Mouse (Mus musculus) ES-E14 (cell line): ENCODE results near the gene Icam1. TPM values are rescaled to one million over a fixed set of nuclear protein-coding genes. Genes with fewer than 3 reads are reported as not detected.

Experiments used
- DNase-seq: peaks from one replicate; pipeline ENCODE4 v3.0.0-alpha.2; 2013; ENCODE audit warnings: low read depth, low spot score
- H3K27ac ChIP-seq: 2 replicates; pipeline ENCODE4 v1.5.1; 2012; ENCODE audit warnings: low read depth, mild to moderate bottlenecking, low read length, moderate library complexity, mixed read lengths; ENCODE audit not compliant: poor library complexity, insufficient read depth, severe bottlenecking
- H3K36me3 ChIP-seq: 2 replicates; pipeline ENCODE4 v1.6.1; 2012; ENCODE audit warnings: mild to moderate bottlenecking, low read length, moderate library complexity, mixed read lengths; ENCODE audit not compliant: control insufficient read depth, poor library complexity, insufficient read depth, severe bottlenecking
- H3K4me1 ChIP-seq, 2 experiments: fragments of 150-350 bp in 1 of 2; sonication (generic) in 1 of 2; 2 replicates each; pipeline ENCODE4 v1.6.1; 2012; ENCODE audit warnings: low read length in 2 of 2, mild to moderate bottlenecking in 1 of 2, mixed read lengths in 1 of 2; ENCODE audit not compliant: control insufficient read depth in 2 of 2, insufficient read depth in 2 of 2, poor library complexity in 1 of 2
- H3K4me3 ChIP-seq, 2 experiments: fragments of 150-350 bp in 1 of 2; sonication (generic) in 1 of 2; 2 replicates each; pipeline ENCODE4 v1.5.1; 2012; ENCODE audit warnings: low read length in 2 of 2, low read depth in 1 of 2, mild to moderate bottlenecking in 1 of 2, mixed read lengths in 1 of 2; ENCODE audit not compliant: insufficient read depth in 1 of 2, poor library complexity in 1 of 2, severe bottlenecking in 1 of 2
- H3K9ac ChIP-seq: 2 replicates; pipeline ENCODE4 v1.6.1; 2012; ENCODE audit warnings: low read depth, mild to moderate bottlenecking, low read length, mixed read lengths; ENCODE audit not compliant: poor library complexity, insufficient read depth, severe bottlenecking
- H3K9me3 ChIP-seq: fragments of 150-350 bp; sonication (generic); 2 replicates; pipeline ENCODE4 v1.6.1; 2012; ENCODE audit warnings: low read depth, mild to moderate bottlenecking, low read length; ENCODE audit not compliant: control insufficient read depth, insufficient read depth
- CHD2 ChIP-seq: IDR thresholded peaks from 2 replicates; pipeline ENCODE4 v1.6.1; 2014; ENCODE audit warnings: mild to moderate bottlenecking, low read depth, low read length, inconsistent platforms
- HCFC1 ChIP-seq: IDR thresholded peaks from 2 replicates; pipeline ENCODE4 v1.6.1; 2012; ENCODE audit warnings: low read length, inconsistent platforms, borderline replicate concordance; ENCODE audit not compliant: insufficient read depth
- MAFK ChIP-seq: IDR thresholded peaks from 2 replicates; pipeline ENCODE4 v1.6.1; 2014; ENCODE audit warnings: mild to moderate bottlenecking, low read depth, low read length, inconsistent platforms; ENCODE audit not compliant: insufficient read depth
- ZC3H11A ChIP-seq: IDR thresholded peaks from 2 replicates; pipeline ENCODE4 v1.6.1; 2012; ENCODE audit warnings: low read depth, mild to moderate bottlenecking, inconsistent platforms, low read length, borderline replicate concordance
- ZNF384 ChIP-seq: IDR thresholded peaks from 2 replicates; pipeline ENCODE4 v1.6.1; 2012; ENCODE audit warnings: low read depth, low read length, inconsistent platforms
- in situ Hi-C, 2 experiments: fragments of 600-800 bp; cut with MboI; formaldehyde crosslinking; loops; one replicate each; pipeline ENCODE4 v1.15.1; 2025; ENCODE audit warnings: low sequenced_read_pairs in 2 of 2, inconsistent platforms in 1 of 2; ENCODE audit not compliant: unreplicated experiment in 2 of 2
- total RNA-seq: library from RNA; depleted of rRNA; stranded (reverse); fragments of 300-350 nt; gene quantifications from 2 replicates; pipeline ENCODE4 v1.2.3, GENCODE M21; 2012

Gene Icam1
- total RNA-seq, 1 experiment = 153 TPM

GRCm38 (mm10) chr9:20976216-20976960 lies 39.4 kb upstream of the Icam1 start, which contains the start of gene S1pr2:
TSS of gene S1pr2 (minus strand) at chr9:20976781.
- in situ Hi-C loops = no loop called here
- H3K4me1 ChIP-seq = peaks cover 27 to 31% of the 10 kb centered on the region in 2 experiments

GRCm38 (mm10) chr9:20976961-20977689 lies 38.7 kb upstream of the Icam1 start:
- Histone ChIP-seq H3K36me3 (0 out of 2 replicates have a peak, but pooled peaks cover 4% of the 10 kb centered on the region), H3K9me3 (no peaks in the 10 kb centered on the region), H3K27ac (peak overlapping the region; percentile 95), H3K9ac (peak overlapping the region; percentile 83), H3K4me3 (peak overlapping the region; percentile 86 to 91), H3K4me1 (peaks cover 25 to 27% of the 10 kb centered on the region in 2 experiments)
- in situ Hi-C loops = no loop called here
- peak; percentile 40; the same call in 1 of the 2 replicates for TF ChIP-seq CHD2
- no peak for TF ChIP-seq MAFK
- no peak for TF ChIP-seq ZNF384
- peak; percentile 45 for DNase-seq

More at GRCm38 (mm10) chr9:20976216-20976960, 39.4 kb upstream of the Icam1 start, which contains the start of gene S1pr2:
- Histone ChIP-seq H3K36me3 (0 out of 2 replicates have a peak, but pooled peaks cover 4% of the 10 kb centered on the region), H3K4me3 (peak within 1 kb of the TSS; percentile 86 to 91), H3K9ac (peak within 1 kb of the TSS; percentile 83), H3K27ac (peak within 1 kb of the TSS; percentile 95), H3K9me3 (no peaks in the 10 kb centered on the region)
- TF ChIP-seq HCFC1 (peak; percentile 40; the same call in 1 of the 2 replicates), MAFK (no peak)
- peak; percentile 74 for DNase-seq

GRCm38 (mm10) chr9:20978409-20979095 lies 37.2 kb upstream of the Icam1 start:
- Histone ChIP-seq H3K9ac (peak overlapping the region; percentile 36; the same call in 1 of the 2 replicates), H3K4me3 (peak overlapping the region in 1 of 2 experiments; percentile 2; a peak in 1 of 4 replicates), H3K27ac (peak overlapping the region; percentile 95), H3K36me3 (no peaks in the 10 kb centered on the region), H3K4me1 (peaks cover 19 to 28% of the 10 kb centered on the region in 2 experiments), H3K9me3 (no peaks in the 10 kb centered on the region)
- in situ Hi-C loops = no loop called here
- no peak for DNase-seq
- TF ChIP-seq ZC3H11A (no peak), CHD2 (no peak), ZNF384 (no peak), MAFK (no peak), HCFC1 (no peak)

- peak overlapping the region; percentile 95 for H3K27ac ChIP-seq
- H3K36me3 ChIP-seq = no peaks in the 10 kb centered on the region
- H3K4me1 ChIP-seq = peaks cover 19 to 28% of the 10 kb centered on the region in 2 experiments
- H3K9me3 ChIP-seq = no peaks in the 10 kb centered on the region
- peak; percentile 98 for TF ChIP-seq MAFK
- no peak for TF ChIP-seq HCFC1
- H3K4me3 ChIP-seq = no peak overlapping the region
- in situ Hi-C loops = no loop called here
- no peak overlapping the region; the same call in 1 of the 2 replicates for H3K9ac ChIP-seq
- no peak for DNase-seq
Measured at GRCm38 (mm10) chr9:20979181-20979580, 36.6 kb upstream of the Icam1 start.
